Mouse (Mus musculus) forebrain, embryonic 14.5 days (tissue): ENCODE results near the gene Eml6. TPM values are rescaled to one million over a fixed set of nuclear protein-coding genes. Genes with fewer than 3 reads are reported as not detected.

Source experiments
- ATAC-seq: fragments of 200-750 bp; cut with Nextera tagmentation; 2 replicates; pipeline ENCODE4 v1.8.0; 2017; ENCODE audit warnings: mild to moderate bottlenecking, moderate library complexity
- DNase-seq: peaks from one replicate; pipeline ENCODE4 v3.0.0-alpha.2; 2015; ENCODE audit warnings: low spot score
- H3K27ac ChIP-seq: fragments of 300-500 bp; sonication (generic); 2 replicates; pipeline ENCODE4 v1.5.1; 2014; ENCODE audit warnings: low read depth, mild to moderate bottlenecking, control low read depth, low read length, moderate library complexity
- H3K27me3 ChIP-seq: fragments of 300-500 bp; sonication (generic); replicated peaks from 2 replicates; pipeline ENCODE4 v1.6.1; 2014; ENCODE audit warnings: low read length, control low read depth, mixed read lengths; ENCODE audit not compliant: control insufficient read depth, insufficient read depth
- H3K36me3 ChIP-seq: fragments of 300-500 bp; sonication (generic); 2 replicates; pipeline ENCODE4 v1.6.1; 2014; ENCODE audit warnings: low read length, control low read depth; ENCODE audit not compliant: control insufficient read depth, insufficient read depth
- H3K4me1 ChIP-seq: fragments of 300-500 bp; sonication (generic); 2 replicates; pipeline ENCODE4 v1.6.1; 2014; ENCODE audit warnings: antibody characterized with exemption, low read length, control low read depth; ENCODE audit not compliant: control insufficient read depth, insufficient read depth
- H3K4me2 ChIP-seq: fragments of 300-500 bp; sonication (generic); 2 replicates; pipeline ENCODE4 v1.6.1; 2014; ENCODE audit warnings: mild to moderate bottlenecking, control low read depth, low read length
- H3K4me3 ChIP-seq: fragments of 300-500 bp; sonication (generic); 2 replicates; pipeline ENCODE4 v1.5.1; 2014; ENCODE audit warnings: low read depth, low read length, control low read depth
- H3K9ac ChIP-seq: fragments of 300-500 bp; sonication (generic); 2 replicates; pipeline ENCODE4 v1.6.1; 2014; ENCODE audit warnings: mild to moderate bottlenecking, low read length, control low read depth, moderate library complexity
- H3K9me3 ChIP-seq: fragments of 300-500 bp; sonication (generic); replicated peaks from 2 replicates; pipeline ENCODE4 v1.6.1; 2016; ENCODE audit warnings: low read length, control low read depth, mixed read lengths; ENCODE audit not compliant: control insufficient read depth
- WGBS: fragments of 180-500 bp; shearing (Covaris S2); extraction: QIAGEN DNeasy Blood & Tissue Kit; methylation state at CpG from one replicate; pipeline ENCODE4 v1.1.7; 2014; 5-methylcytosine and 5-hydroxymethylcytosine counted together
- polyA plus RNA-seq: library from polyadenylated mRNA; unstranded; fragments of >200 nt; fragmentation: Nextera tagmentation; extraction: Ambion mirVana; gene quantifications from 2 replicates; pipeline ENCODE4 v1.2.1, GENCODE M21; 2014

The Eml6 gene
- polyA plus RNA-seq, 1 experiment from 2014 or later, result 2.0 TPM

- ATAC-seq, result peak; percentile 96
- H3K27ac ChIP-seq, result peak overlapping the region; percentile 70
- H3K9ac ChIP-seq, result no peak overlapping the region
Observed at GRCm38 (mm10) chr11:29788921-29789638, 236.8 kb downstream of the Eml6 start.

GRCm38 (mm10) chr11:29788499-29788898 lies 237.3 kb downstream of the Eml6 start:
- no peak overlapping the region for H3K4me3 ChIP-seq
- WGBS, result 32% methylated on average over 1 of the region's 1 CpGs
- H3K36me3 ChIP-seq, result no peaks in the 10 kb centered on the region
- no peaks in the 10 kb centered on the region for H3K27me3 ChIP-seq
- no peaks in the 10 kb centered on the region for H3K9me3 ChIP-seq
- no peak overlapping the region for H3K9ac ChIP-seq
- H3K4me1 ChIP-seq, result peaks cover 12% of the 10 kb centered on the region
- DNase-seq, result no peak
- ATAC-seq, result peak; percentile 3; the same call in 1 of the 2 replicates
- H3K27ac ChIP-seq, result no peak overlapping the region
- H3K4me2 ChIP-seq, result no peak overlapping the region

More at GRCm38 (mm10) chr11:29788921-29789638, 236.8 kb downstream of the Eml6 start:
- peak; percentile 87 for DNase-seq
- WGBS, result 63% methylated on average over 6 of the region's 6 CpGs
- no peaks in the 10 kb centered on the region for H3K9me3 ChIP-seq
- no peaks in the 10 kb centered on the region for H3K27me3 ChIP-seq
- H3K4me3 ChIP-seq, result no peak overlapping the region
- peak overlapping the region; percentile 28; the same call in 1 of the 2 replicates for H3K4me2 ChIP-seq
- peaks cover 12% of the 10 kb centered on the region for H3K4me1 ChIP-seq
- no peaks in the 10 kb centered on the region for H3K36me3 ChIP-seq

- Histone ChIP-seq H3K27ac (no peak overlapping the region), H3K9me3 (no peaks in the 10 kb centered on the region), H3K27me3 (no peaks in the 10 kb centered on the region), H3K4me1 (peaks cover 12% of the 10 kb centered on the region), H3K9ac (no peak overlapping the region), H3K36me3 (no peaks in the 10 kb centered on the region), H3K4me2 (no peak overlapping the region), H3K4me3 (no peak overlapping the region)
- WGBS, result 22% methylated on average over 5 of the region's 5 CpGs
- DNase-seq (no peak), ATAC-seq (no peak)
Observed at GRCm38 (mm10) chr11:29787473-29787872, 238.4 kb downstream of the Eml6 start.

GRCm38 (mm10) chr11:29786583-29787219 lies 239.1 kb downstream of the Eml6 start:
- Histone ChIP-seq H3K27ac (no peak overlapping the region), H3K4me2 (no peak overlapping the region), H3K9ac (no peak overlapping the region), H3K36me3 (no peaks in the 10 kb centered on the region), H3K9me3 (no peaks in the 10 kb centered on the region), H3K4me1 (peaks cover 12% of the 10 kb centered on the region), H3K4me3 (no peak overlapping the region), H3K27me3 (no peaks in the 10 kb centered on the region)
- DNase-seq (no peak), ATAC-seq (no peak)
- 80% methylated on average over 6 of the region's 6 CpGs for WGBS

- Histone ChIP-seq H3K9me3 (no peaks in the 10 kb centered on the region), H3K27ac (no peak overlapping the region), H3K36me3 (no peaks in the 10 kb centered on the region), H3K4me1 (no peaks in the 10 kb centered on the region), H3K27me3 (no peaks in the 10 kb centered on the region), H3K4me2 (no peak overlapping the region), H3K9ac (no peak overlapping the region), H3K4me3 (no peak overlapping the region)
- ATAC-seq (no peak), DNase-seq (no peak)
- 34% methylated on average over 2 of the region's 2 CpGs for WGBS
Observed at GRCm38 (mm10) chr11:29779409-29780026, 246.3 kb downstream of the Eml6 start.

- no peaks in the 10 kb centered on the region for H3K4me1 ChIP-seq
- H3K4me2 ChIP-seq, result no peak overlapping the region
- H3K4me3 ChIP-seq, result no peak overlapping the region
- H3K27me3 ChIP-seq, result no peaks in the 10 kb centered on the region
- no peaks in the 10 kb centered on the region for H3K9me3 ChIP-seq
- H3K9ac ChIP-seq, result no peak overlapping the region
- no peak overlapping the region for H3K27ac ChIP-seq
- DNase-seq (no peak), ATAC-seq (no peak)
- no peaks in the 10 kb centered on the region for H3K36me3 ChIP-seq
- 58% methylated on average over 3 of the region's 3 CpGs for WGBS
Observed at GRCm38 (mm10) chr11:29778936-29779335, 246.9 kb downstream of the Eml6 start.

- H3K9ac ChIP-seq, result no peak overlapping the region
- H3K27ac ChIP-seq, result no peak overlapping the region
- H3K36me3 ChIP-seq, result no peaks in the 10 kb centered on the region
- H3K9me3 ChIP-seq, result no peaks in the 10 kb centered on the region
- ATAC-seq (no peak), DNase-seq (peak; percentile 9)
- H3K4me3 ChIP-seq, result no peak overlapping the region
- no peaks in the 10 kb centered on the region for H3K4me1 ChIP-seq
- no peaks in the 10 kb centered on the region for H3K27me3 ChIP-seq
- no peak overlapping the region for H3K4me2 ChIP-seq
Observed at GRCm38 (mm10) chr11:29777964-29778363, 247.9 kb downstream of the Eml6 start.

- Histone ChIP-seq H3K27ac (peak overlapping the region; percentile 66; the same call in 1 of the 2 replicates), H3K4me3 (no peak overlapping the region), H3K9me3 (no peaks in the 10 kb centered on the region), H3K9ac (no peak overlapping the region), H3K27me3 (no peaks in the 10 kb centered on the region), H3K4me1 (no peaks in the 10 kb centered on the region), H3K4me2 (no peak overlapping the region), H3K36me3 (no peaks in the 10 kb centered on the region)
- 77% methylated on average over 2 of the region's 2 CpGs for whole genome bisulfite sequencing
- ATAC-seq, result peak; percentile 14
- no peak for DNase-seq
Observed at GRCm38 (mm10) chr11:29774760-29775159, 251.1 kb downstream of the Eml6 start.

GRCm38 (mm10) chr11:29774296-29774695 lies 251.5 kb downstream of the Eml6 start:
- ATAC-seq (peak; percentile 82), DNase-seq (peak; percentile 66)
- no peaks in the 10 kb centered on the region for H3K27me3 ChIP-seq
- no peak overlapping the region for H3K4me3 ChIP-seq
- WGBS, result 42% methylated on average over 2 of the region's 2 CpGs
- no peaks in the 10 kb centered on the region for H3K9me3 ChIP-seq
- no peaks in the 10 kb centered on the region for H3K4me1 ChIP-seq
- H3K9ac ChIP-seq, result no peak overlapping the region
- no peak overlapping the region for H3K4me2 ChIP-seq
- H3K27ac ChIP-seq, result peak overlapping the region; percentile 66; the same call in 1 of the 2 replicates
- no peaks in the 10 kb centered on the region for H3K36me3 ChIP-seq
